Mouse (Mus musculus) heart, postnatal 25 days (tissue): ENCODE measurements around the gene Cry2. TPM values are rescaled to one million over a fixed set of nuclear protein-coding genes. Genes with fewer than 3 reads are reported as not detected.
A peak's percentile ranks its signal among the peaks of the same experiment; 100 is the strongest.

ENCODE experiments used
- DNase-seq: peaks from one replicate; pipeline ENCODE4 v3.0.0; 2022; ENCODE audit warnings: low spot score
- intact Hi-C: fragments of 180-260 bp; cut with DNase I; formaldehyde crosslinking; loops from one replicate; pipeline ENCODE4 v1.15.1; 2025
- total RNA-seq, 2 experiments: library from RNA; stranded (reverse); gene quantifications; 2 replicates each; pipeline ENCODE4 v1.2.3; 2021

Cry2 gene
- total RNA-seq, 2 experiments from 2014 or later: 14.2 to 25.9 TPM

DNA sequence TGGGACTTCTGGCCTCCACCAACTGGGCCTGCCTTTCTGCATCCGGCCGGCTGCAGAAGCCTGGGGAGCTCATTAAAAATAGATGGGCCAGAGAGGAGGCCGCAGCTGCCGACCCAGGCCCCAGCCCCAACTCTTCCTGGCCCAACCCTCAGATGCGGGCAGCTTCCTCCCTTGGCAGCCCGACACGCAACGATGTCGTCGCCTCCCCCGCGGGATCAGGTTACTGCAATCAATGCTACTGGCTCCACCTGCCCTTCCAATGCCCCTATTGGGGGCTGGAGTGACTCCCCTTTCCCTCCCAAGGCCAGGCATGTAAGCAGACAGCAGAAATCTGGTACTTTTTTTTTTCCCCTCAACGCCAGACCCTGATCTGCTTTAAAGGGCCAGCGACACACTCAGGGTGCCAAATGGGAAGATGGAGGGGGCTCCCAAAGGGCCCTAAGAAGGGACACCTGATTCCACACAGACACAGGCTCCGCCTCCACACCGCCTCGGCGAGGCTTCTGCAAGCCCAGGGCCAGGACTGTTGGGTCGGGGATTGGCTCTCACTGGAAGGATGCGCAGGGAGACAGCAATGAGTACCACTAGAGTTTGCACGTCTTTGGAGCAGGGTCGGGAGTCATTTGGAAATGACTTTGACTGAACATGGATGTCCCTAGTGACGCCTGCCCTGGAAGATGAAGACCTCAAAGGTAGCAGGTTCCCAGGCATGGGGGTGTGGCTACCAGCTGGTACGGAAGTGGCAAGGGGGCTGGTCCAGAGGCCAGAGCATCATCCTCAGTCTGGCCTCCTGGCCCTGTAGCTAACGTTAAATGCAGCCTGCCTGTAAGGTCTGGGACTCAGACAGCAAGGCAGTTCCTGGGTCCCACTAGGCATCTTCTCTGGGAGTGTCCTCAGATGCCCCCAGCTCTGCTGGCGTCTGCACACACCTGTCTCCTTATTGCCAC, 41.3 kb downstream of the Cry2 start:
- DNase-seq: no peak
- intact Hi-C loops: no loop called here

- no peak for DNase-seq
- intact Hi-C loops: no loop called here
Observed at GRCm38 (mm10) chr2:92391703-92392317, 42.0 kb downstream of the Cry2 start.

- intact Hi-C loops: no loop called here
- no peak for DNase-seq
Observed at GRCm38 (mm10) chr2:92391116-92391515, 42.7 kb downstream of the Cry2 start.

- intact Hi-C loops: no loop called here
- DNase-seq: no peak
Observed at GRCm38 (mm10) chr2:92390206-92390930, 43.5 kb downstream of the Cry2 start.

GRCm38 (mm10) chr2:92389645-92390044, 44.2 kb downstream of the Cry2 start:
- intact Hi-C loops: no loop called here
- no peak for DNase-seq

DNA sequence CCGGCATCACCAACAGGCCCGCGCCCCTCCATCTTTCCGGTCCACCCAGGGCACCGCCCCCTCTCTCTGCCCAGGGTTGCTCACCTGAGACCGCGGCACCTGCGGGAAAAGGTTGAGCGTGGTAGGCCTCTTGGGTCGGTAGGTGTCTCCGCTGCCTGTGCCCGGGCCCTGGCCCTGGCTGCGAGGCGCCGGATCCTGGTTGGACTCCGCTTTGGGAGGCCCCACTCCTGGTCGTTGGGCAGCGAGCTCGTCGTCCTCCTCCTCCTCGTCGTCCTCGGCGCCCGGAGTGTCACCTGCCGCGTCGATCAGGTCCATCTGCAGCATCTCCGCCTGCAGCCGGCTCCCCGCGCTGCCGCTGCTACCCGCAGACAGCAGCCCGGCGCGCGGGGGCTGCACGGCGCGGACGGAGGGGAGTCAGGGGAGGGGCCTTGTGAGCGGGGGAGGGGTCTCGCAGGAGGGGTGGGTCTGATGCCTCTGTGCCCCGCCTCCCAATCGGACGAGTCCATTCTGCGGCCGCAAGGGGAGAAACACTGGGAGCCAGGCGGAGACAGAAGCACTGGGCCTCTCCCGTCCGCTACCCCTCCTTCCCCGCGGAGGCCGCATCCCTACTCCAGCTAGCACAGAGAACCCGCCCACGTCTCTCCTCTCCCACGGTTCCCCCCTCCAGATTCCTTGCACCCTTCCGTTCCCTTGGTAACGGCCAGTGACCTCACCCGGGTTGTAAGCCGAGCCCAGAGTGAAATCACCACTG, 44.8 kb downstream of the Cry2 start:
- intact Hi-C loops: no loop called here
- DNase-seq: peak; percentile 81

DNA sequence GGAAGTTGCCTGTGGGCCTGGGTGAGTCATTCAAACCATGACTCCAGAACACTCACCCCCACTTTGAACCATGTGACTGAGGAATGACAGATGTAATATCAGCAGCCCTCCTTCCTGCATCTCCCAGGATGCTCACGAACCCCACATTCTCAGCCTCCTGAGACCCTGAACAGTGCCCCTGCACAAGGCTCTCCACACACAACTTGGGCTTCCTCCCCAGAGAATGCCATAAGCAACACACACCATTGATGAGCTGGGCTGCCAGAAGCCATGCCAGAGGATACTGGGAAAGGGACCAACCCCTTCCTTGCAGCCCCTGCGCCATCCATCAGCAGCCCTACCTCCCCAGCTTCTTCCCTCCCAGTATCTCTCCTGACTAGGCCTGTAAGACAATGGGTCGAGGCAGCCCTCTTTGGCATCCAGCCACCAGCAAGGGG, 45.7 kb downstream of the Cry2 start:
- intact Hi-C loops: no loop called here
- DNase-seq: no peak

GRCm38 (mm10) chr2:92387646-92388045, 46.2 kb downstream of the Cry2 start:
- no peak for DNase-seq
- intact Hi-C loops: no loop called here

DNA sequence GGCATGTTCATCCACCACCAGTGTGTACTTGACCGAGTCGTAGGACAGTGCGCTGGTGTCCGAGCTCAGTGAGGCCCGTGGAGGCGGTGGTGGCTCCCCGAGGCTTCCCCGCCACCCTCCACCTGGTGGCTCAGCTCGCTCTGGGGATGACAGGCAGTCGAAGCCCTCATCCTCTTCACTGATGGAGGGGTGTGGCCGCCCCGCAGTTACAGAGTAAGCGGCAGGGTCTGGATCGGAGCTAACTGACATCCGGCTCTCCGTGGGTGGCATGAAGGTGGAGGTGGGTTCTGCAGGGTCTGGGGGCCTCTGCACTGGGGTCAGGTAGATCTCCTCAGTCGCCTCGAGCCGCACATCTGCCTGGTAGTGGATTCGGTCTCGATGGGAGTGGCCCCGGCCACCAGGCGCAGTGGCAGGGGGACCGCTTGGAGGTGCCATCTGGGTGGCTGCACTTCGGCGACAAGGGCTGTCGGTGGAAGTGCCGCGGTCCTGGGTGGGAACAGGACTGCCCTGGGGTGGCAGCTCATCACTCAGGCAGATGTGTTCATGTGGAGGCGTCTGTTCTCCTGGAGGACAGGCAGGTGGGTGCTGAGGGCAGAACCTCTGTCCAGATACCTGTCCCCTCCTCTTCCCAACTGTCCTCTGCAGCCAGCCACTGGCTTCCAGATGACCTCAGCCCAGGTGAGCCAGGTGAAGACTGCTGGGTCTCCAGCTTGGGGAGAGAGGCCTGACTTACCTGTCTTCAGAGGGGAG, 46.8 kb downstream of the Cry2 start:
- intact Hi-C loops: no loop called here
- DNase-seq: no peak

DNA sequence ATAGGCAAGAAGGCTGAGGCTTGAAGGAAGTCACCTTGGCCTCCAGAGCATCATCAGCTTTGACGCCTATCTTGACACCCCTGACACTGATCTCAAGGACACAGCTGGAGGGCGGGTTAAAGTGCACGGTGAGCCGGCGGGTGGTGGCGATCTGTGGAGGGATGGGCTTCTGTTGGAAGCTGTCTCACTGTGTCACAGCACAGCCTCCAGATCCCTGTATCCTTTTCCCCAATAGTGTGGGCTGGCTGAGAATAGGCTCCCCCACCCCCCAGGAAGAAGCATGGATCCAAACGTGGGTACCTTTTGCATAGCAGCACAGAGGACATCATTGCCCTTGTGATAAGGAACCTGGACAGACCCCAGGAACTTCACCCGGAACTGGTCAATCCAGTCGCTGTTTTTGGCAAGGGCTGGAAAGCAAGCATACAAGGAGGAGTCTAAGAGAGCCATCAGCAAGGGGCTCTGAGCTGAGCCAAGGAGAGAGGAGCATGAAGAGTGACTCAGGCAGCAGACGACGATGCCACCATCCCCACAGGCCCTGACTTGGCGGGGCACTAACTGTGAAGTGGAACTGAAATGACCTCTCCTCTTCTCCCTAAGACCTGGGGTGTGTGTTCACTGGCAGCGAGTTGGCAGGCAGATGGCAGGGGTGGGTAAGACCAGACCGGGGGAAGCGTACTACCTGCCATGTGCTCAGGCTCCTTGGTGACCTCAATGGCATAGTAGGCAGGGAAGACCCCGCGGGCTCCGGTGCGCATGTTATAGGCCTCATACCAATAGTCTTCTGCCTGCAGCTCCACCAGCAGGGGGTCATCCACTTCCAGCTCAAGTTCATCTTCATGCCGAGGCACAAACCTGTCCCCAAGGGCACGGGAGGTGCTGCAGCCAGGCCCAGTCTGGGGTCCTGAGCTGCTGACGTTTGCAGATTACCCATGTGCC, 48.5 kb downstream of the Cry2 start:
- DNase-seq: no peak
- intact Hi-C loops: no loop called here

- no peak for DNase-seq
- intact Hi-C loops: no loop called here
Observed at GRCm38 (mm10) chr2:92384101-92384500, 49.7 kb downstream of the Cry2 start.

DNA sequence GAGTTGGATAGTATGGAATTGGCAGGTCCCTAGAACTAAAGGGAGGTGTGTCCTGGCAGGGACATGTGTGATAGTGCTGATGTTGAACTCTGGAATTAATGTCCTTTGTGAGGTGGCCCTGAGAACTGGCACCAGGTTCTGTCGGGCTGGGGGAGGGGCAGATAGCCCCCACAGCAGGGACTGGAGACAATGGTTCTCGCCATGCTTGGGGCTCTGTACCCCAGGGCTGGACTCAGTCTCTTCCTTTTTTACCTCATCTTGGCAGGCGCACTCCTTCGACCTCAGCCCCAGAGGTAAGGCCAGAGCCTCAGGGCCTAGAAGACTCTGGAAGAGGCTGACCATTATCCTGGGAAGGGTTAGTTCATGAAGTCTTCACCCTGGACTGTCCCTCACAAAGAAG, 51.1 kb downstream of the Cry2 start:
- intact Hi-C loops: no loop called here
- DNase-seq: no peak

GRCm38 (mm10) chr2:92381901-92382588, 51.8 kb downstream of the Cry2 start, which contains the start of gene 1700029I15Rik:
Gene 1700029I15Rik (plus strand): TSS chr2:92382538.
- intact Hi-C loops: no loop called here
- no peak for DNase-seq

- no peak for DNase-seq
- intact Hi-C loops: no loop called here
Observed at GRCm38 (mm10) chr2:92381161-92381560, 52.7 kb downstream of the Cry2 start.

GRCm38 (mm10) chr2:92380495-92381050, 53.3 kb downstream of the Cry2 start:
- intact Hi-C loops: no loop called here
- DNase-seq: no peak

DNA sequence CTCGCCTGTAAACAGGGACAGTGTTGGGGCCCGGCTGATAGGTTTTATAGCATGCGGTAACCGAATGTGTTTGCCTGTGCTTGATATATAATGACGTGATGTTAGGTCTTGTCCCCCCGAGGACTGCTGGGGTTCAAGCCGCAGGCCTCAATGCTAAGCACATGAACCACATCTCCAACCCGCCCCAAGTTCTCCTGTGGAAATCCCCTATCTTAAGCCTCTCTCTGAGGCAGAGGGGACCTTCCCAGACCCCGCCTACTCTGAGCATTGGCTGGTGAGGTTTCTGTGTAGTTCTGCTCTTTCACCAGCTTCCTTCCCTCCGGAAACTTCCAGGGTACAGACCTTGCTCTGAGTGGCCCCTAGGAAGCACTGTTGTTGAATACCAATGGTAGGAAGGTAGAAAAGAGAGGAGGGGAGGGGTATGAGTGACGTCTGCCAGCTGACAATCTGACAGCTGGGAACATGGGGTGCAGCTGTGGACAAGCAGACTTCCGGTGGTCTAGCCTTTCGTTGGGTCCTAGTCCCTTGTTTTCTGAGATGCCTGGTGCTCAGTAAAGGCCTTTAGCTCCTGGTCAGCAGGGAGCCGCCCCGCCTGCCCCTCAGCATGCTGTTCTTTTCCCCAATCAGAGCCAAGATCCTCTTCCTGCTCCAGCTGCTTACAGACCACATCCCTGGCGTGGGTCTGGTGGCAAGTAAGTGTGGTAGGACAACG, 53.9 kb downstream of the Cry2 start:
- no peak for DNase-seq
- intact Hi-C loops: loop anchor here (1.0 to 5.0 kb wide), 2 partner anchors 42 to 60 kb away; no protein-coding TSS in a partner anchor
